Mouse (Mus musculus): ENCODE measurements around the gene Anapc15. TPM values are rescaled to one million over a fixed set of nuclear protein-coding genes. Genes with fewer than 3 reads are reported as not detected.
"Not testable (repeated sequence)": the region's sequence is repeated elsewhere in the genome, so short reads cannot be mapped to it uniquely, and the experiment has no call there.

Gene Anapc15
- polyA plus RNA-seq, 1 experiment = 53.7 TPM

- peak; percentile 86 for DNase-seq (ENCODE audit: low read depth)
Measured at GRCm38 (mm10) chr7:101896104-101897066, 32.9 kb downstream of the Anapc15 start.

GRCm38 (mm10) chr7:101900331-101901097 lies 37.0 kb downstream of the Anapc15 start:
- no peak for DNase-seq (ENCODE audit: low read depth)

DNA sequence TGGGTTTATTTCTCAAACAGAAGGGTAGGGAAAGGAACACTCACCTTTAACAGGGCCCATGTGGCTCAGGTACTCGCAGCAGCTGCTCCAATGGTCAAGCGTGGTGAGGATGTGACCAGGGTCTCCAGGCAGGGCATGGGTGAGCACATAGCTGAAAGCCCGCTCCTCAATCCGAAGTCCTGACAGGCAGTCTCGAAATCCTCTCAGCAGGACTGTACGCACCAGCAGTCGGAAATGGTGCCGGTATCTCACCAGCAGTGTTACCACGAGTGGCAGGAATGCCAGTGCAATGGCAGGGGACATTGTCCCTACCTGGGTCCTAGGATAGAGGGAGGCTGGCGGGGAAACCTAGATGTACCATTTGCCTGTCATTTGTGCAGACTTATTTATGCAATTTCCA lies 38.5 kb downstream of the Anapc15 start:
- DNase-seq (ENCODE audit: low read depth) = no peak

GRCm38 (mm10) chr7:101902846-101903245 lies 39.3 kb downstream of the Anapc15 start:
- DNase-seq (ENCODE audit: low read depth) = no peak

GRCm38 (mm10) chr7:101905561-101906286 lies 42.2 kb downstream of the Anapc15 start, which contains the start of gene Lamtor1:
TSS of gene Lamtor1 (plus strand) at chr7:101905904.
- peak; percentile 89 for DNase-seq (ENCODE audit: low read depth)

DNA sequence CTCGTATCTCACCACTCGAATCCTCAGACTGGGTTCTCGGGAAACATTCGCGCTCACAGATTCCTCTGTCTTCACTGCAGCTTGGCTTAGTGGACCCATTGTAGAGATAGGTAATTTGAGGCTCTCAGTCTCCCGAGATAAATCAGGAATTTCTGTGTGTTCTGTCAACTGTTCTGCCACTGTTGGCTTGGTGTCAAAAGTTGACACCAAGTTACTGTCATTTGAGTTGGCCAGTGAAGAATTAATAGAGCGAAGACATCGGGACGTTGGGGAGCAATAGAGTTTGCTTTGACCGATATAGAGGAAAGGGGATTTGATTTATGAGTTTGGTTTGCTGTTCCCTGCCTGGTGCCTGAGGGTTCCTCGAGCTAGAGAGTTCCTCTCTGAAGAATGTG lies 42.8 kb downstream of the Anapc15 start, which contains the start of gene Tomt:
Tomt (minus strand) TSS at position 73 of the 395 bp plus-strand sequence.
- no peak for DNase-seq (ENCODE audit: low read depth)

DNA sequence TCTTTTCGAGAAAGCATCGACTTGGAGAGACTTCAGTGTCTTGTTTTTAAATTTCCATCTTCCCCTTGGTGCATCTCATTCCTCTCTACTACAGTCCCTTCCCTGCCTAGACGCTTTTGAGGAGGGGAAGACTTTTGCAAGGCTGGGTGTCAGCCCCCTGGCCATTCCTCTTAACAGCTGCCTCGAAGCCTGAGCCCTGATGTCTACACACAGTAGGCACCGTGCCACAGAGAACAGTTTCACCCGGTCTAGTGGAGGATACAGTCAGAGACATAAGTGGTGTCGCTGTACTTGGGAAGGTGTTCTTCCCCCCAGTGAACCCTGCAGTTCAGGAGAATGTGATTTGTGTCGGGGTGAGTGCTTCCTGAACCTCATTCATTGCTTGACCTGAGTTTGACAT lies 43.2 kb downstream of the Anapc15 start:
- no peak for DNase-seq (ENCODE audit: low read depth)

DNA sequence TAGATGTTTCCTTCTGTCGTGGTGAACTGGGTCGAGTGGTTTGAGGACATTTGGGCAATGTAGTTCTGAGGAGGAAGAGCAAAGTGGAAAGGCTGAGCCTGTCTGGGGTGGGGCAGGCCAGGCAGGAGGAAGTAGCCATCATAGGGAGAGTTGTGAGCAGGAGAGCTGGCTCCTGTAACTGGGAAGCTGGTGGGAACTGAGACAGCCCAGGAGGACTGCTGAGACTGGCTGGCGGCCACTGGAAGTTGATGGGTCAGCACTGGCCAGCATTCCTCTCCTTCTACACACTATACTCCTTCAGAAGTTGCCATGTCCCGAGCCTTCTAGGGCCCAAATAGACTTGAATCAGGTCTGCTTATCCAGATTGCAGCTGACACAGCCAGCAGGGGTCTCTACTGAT lies 44.9 kb downstream of the Anapc15 start:
- DNase-seq (ENCODE audit: low read depth) = no peak

DNA sequence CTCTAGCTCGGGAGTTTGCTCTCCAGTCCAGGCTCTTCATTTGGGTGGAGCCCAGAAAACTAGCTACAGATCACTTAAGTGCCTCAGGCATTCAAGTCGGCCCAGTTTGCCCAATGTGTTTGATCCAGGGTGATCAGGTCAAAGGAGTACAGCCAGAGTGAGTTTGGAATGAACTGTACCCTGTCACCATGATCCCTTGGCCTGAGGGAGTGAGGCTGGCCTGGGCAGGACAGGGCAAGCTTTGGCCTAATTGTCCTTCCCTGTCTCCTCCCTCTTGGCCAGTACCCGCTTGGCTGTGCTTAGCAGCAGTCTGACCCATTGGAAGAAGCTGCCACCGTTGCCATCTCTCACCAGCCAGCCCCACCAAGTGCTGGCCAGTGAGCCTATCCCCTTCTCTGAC lies 46.6 kb downstream of the Anapc15 start:
- DNase-seq (ENCODE audit: low read depth) = peak; percentile 96

GRCm38 (mm10) chr7:101911982-101912381 lies 48.5 kb downstream of the Anapc15 start:
- no peak for DNase-seq (ENCODE audit: low read depth)

- DNase-seq (ENCODE audit: low read depth) = no peak
Measured at GRCm38 (mm10) chr7:101918071-101918470, 54.6 kb downstream of the Anapc15 start.

DNA sequence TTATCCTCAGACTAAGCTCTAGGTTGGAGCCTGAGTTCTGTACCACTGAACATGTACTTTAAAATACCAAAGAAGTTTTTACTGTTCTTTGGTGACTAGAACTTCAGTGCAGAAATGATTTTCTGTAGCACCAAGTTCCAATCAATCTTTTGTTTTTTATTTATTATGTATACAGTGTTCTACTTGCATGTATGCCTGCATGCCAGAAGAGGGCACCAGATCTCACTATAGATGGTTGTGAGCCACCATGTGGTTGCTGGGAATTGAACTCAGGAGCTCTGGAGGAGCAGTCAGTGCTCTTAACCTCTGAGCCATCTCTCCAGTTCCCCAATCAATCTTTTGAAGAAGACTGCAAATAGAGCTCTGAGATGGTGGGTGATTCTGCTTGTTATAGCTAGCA lies 62.4 kb downstream of the Anapc15 start:
- not testable (repeated sequence) for DNase-seq (ENCODE audit: low read depth)

DNA sequence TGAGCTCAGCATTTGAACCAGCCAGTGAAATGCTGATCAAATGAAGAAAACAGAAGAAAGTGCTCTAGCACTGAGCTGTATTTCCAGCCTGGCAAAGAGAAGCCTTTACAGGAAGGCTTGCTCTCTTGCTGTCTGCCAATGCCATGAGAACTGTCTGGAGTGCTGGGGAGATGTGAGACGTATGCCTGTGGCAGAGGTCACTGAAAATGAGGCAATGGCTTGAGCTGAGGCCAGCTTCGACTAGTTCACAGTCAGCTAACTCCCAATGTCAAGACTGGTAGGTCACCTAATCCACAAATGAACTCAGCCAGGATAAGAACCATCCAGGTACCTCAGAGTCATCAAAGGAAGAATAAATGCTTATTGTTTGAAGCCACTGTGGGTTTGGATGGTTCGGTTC lies 64.6 kb downstream of the Anapc15 start:
- no peak for DNase-seq (ENCODE audit: low read depth)

DNA sequence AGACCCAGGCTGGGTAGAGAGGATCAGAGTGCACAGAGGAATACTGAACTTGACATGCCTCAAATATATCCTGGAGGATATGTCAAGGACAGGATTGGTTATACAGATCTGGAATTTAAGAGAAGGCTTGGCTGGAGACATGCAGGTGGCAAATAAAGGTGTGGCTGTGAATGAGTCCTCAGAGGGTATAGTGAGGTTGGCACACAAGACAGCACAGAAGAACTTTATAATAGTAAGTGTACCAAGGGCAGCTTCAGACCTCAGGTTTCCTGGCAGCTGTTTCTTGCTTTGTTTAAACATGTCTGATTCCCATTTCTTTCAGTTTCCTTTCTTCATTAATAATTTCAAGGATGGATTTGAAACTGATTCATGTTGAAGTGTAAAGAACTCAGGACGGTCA lies 69.0 kb downstream of the Anapc15 start:
- DNase-seq (ENCODE audit: low read depth) = no peak

DNA sequence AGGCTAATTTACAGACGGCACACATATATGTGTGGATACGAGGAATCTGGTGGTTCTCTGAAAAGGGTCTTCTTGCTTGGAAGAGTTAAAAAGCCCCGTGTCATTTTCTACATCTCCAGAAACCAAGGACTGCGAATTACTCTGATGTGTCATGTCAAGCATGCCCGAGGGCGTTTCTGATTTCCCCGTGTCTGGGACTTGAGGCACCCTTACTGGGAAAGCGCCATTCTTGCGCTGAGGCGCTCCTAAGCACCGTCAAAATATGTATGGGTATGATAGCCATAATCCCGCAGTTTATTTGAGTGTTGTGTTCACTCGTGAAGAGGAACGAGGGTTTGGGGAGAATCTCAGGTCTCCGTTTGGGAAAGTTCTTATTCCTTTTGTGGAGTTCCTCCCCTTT lies 69.8 kb downstream of the Anapc15 start:
- no peak for DNase-seq (ENCODE audit: low read depth)

- DNase-seq (ENCODE audit: low read depth) = peak; percentile 93
Measured at GRCm38 (mm10) chr7:101933751-101934240, 70.3 kb downstream of the Anapc15 start, which contains the start of the genes Lrrc51 and Numa1. TSS of gene Lrrc51 (minus strand) at chr7:101933895. TSS of gene Numa1 (plus strand) at chr7:101934111.

GRCm38 (mm10) chr7:101935957-101936356 lies 72.4 kb downstream of the Anapc15 start:
- DNase-seq (ENCODE audit: low read depth) = no peak

DNA sequence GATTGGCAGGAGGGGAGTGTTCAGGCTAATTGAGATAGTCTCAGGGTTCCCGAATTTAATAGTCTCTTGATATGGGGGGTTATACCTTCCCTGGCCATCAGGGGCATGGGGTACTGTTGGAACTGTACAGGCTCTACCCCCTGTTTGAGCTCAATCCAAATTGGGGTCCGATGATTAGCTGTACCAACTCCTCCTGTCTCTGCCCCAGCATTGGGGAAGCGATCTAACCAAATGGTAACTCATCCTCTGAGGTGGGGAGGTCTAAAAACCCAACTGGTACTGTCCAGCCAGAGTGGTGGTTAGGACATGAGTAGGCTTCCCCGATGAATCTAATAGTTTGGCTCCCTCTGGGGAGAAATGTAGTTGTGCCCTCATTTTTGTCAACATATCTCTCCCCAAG lies 73.5 kb downstream of the Anapc15 start:
- DNase-seq (ENCODE audit: low read depth) = no peak

DNA sequence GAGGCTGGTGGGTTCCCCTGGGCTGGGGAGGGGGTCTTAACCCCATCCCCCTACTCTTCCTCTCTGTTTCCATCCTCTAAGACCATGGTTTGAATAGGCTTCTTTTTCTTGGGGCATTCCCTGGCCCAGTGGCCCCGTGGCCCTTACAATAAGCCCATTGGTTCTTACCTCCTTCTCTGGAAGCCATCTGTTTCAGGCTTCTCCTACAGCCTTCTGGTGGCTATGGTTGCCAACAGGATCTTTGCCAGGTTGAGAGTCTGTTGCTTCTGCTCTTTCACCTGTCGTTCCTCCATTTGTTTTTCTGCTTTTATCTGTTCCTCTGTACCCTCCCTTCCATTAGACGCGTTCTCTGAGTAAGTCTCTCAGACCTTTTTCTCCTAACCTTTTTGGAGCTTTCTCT lies 74.1 kb downstream of the Anapc15 start:
- no peak for DNase-seq (ENCODE audit: low read depth)

DNA sequence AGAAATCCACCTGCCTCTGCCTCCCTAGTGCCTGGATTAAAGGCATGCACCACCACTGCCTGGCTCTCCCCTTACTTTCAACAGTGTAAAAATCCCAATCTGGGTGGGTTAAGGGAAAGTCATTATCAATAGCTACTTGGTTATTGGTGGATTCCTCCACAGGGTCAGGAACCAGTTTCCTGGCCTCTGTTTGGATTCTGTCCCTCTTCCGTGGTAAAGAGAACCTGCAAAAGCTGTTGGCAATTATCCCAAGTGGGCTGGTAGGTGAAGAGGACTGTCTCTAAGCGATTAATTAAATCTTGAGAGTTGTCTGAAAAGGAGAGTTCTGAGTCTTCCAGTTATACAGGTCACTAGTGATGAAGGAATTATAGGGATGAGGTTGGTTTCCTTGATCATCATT lies 74.8 kb downstream of the Anapc15 start:
- DNase-seq (ENCODE audit: low read depth) = no peak

- no peak for DNase-seq (ENCODE audit: low read depth)
Measured at GRCm38 (mm10) chr7:101939758-101940157, 76.2 kb downstream of the Anapc15 start.

GRCm38 (mm10) chr7:101949008-101949407 lies 85.5 kb downstream of the Anapc15 start:
- DNase-seq (ENCODE audit: low read depth) = not testable (repeated sequence)
